Mouse (Mus musculus) erythroid progenitor cell, adult 5-6 weeks (primary cell): ENCODE measurements around the gene Evx1. TPM values are rescaled to one million over a fixed set of nuclear protein-coding genes. Genes with fewer than 3 reads are reported as not detected.

ENCODE experiments used
- ATAC-seq: replicated peaks from 2 replicates; pipeline ENCODE4 v1.8.0; 2016; ENCODE audit warnings: moderate number of reproducible peaks, mild to moderate bottlenecking, moderate TSS enrichment, inconsistent platforms; ENCODE audit not compliant: poor library complexity, low FRiP score, severe bottlenecking
- total RNA-seq, 2 experiments: library from RNA; stranded (forward) in 1 of 2; stranded (reverse) in 1 of 2; fragments of 150-400 nt in 1 of 2; fragments of 186-747, 209-891 nt in 1 of 2; gene quantifications; 2 replicates each; pipeline versions ENCODE4 v1.2.3 to v1.2.4; 2015 to 2017; ENCODE audit warnings: low replicate concordance in 2 of 2

Gene Evx1
- total RNA-seq, 2 experiments from 2014 or later = not detected

- ATAC-seq = no peak
Observed at GRCm38 (mm10) chr6:52283896-52284295, 29.4 kb upstream of the Evx1 start.

GRCm38 (mm10) chr6:52290186-52290585, 23.1 kb upstream of the Evx1 start:
- ATAC-seq = no peak

DNA sequence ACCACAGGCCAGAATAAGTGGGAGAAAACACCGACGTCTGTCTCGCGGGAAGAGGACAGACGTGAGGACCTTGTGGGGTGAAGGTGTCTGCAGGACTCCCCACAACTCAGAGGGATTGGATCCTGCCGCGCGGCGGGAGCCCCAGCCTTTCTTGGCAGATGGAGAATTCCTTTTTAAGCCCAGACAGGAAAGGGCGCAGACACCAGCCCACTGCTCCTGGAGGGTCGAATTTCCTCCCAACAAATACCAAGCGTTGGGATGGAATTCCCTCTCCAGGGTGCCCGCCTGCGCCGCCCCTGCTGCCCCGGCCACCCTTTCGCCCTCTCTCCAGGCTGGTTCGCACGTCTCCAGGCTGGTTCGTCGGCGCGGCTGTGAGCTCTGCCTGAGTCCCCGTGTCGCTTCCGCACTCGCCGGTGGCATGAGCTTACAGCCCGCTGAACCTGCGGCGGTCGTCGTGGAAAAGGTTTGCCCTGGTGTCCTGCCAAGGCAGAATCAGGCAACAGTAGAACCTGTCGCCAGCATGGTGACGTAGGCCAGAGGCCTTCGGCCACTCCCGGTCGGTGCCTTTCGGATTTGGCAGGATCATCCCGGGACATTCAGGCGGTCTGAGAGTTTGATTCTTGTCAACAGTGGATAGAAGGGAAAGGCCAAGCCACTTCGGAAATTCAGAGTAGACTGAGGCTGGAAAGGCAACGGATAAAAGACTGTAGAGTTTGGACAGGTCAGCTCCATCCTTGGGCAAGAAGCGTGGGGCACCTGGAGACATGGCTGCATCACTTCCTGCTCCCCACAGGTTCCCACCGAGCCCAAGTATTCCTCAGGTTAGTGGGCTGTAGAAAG, 22.1 kb upstream of the Evx1 start:
- ATAC-seq = no peak

- no peak for ATAC-seq
Observed at GRCm38 (mm10) chr6:52292328-52292727, 21.0 kb upstream of the Evx1 start.

DNA sequence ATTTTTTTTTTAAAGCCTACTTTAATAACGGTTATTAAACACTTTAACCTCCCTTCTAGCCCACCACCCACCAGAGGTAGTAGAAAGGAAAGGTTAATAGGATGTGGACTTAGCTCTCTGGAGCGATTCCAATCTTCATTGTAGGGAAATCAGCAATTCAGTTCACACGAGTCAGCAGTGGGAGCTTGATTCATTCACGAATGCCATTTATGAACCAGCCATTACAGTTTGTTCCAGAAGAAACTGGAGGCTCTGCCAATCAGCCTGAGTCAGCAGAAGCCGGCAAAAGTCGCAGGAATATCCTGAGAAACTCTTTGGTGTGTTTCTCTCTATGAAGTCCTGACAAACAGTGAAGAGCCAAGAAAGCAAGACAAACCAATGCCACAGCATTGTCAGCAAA, 18.7 kb upstream of the Evx1 start:
- no peak for ATAC-seq

GRCm38 (mm10) chr6:52298511-52298910, 14.8 kb upstream of the Evx1 start:
- ATAC-seq = no peak

DNA sequence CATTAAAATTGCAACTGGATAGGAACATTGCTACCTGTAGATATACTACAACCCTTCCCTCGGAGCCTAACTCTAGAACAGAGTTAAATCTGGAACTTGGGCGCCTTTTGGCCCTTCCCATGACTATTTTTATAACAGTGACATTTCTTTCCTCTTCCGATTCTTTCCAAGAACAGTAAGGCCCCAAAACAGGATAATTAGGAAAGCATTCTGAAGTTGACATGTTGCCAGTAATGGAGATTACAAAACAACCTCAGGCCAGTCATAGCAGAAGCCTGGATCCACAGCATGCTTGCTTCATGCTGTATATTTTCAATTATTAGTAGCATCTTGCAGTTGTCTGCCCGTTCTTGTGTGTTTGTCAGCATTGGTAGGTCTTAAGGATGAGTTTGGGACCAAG, 12.5 kb upstream of the Evx1 start:
- ATAC-seq = no peak

- no peak for ATAC-seq
Observed at GRCm38 (mm10) chr6:52303426-52303825, 9.9 kb upstream of the Evx1 start.

GRCm38 (mm10) chr6:52305877-52306389, 7.4 kb upstream of the Evx1 start:
- ATAC-seq = no peak

DNA sequence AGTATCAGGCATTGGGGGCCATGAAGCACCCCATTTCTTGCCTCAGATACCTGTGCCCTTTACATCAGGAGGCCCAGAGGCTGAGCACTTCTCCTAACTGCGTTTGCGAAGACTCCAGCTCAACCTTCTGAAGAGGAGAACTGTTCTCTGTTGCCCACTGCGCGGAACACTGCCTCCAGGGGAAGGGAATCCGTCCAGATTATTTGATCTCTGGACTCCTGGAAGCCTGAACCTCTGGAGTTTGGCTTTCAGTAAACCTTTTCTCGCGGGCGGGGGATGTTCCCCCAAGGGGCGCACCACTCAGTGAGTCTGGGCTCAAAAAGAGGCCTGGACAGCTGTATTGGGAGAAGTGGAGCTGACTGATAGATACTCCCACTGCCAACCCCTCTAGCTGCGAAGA, 3.5 kb upstream of the Evx1 start:
- no peak for ATAC-seq

GRCm38 (mm10) chr6:52310366-52310765, 2.9 kb upstream of the Evx1 start:
- no peak for ATAC-seq

DNA sequence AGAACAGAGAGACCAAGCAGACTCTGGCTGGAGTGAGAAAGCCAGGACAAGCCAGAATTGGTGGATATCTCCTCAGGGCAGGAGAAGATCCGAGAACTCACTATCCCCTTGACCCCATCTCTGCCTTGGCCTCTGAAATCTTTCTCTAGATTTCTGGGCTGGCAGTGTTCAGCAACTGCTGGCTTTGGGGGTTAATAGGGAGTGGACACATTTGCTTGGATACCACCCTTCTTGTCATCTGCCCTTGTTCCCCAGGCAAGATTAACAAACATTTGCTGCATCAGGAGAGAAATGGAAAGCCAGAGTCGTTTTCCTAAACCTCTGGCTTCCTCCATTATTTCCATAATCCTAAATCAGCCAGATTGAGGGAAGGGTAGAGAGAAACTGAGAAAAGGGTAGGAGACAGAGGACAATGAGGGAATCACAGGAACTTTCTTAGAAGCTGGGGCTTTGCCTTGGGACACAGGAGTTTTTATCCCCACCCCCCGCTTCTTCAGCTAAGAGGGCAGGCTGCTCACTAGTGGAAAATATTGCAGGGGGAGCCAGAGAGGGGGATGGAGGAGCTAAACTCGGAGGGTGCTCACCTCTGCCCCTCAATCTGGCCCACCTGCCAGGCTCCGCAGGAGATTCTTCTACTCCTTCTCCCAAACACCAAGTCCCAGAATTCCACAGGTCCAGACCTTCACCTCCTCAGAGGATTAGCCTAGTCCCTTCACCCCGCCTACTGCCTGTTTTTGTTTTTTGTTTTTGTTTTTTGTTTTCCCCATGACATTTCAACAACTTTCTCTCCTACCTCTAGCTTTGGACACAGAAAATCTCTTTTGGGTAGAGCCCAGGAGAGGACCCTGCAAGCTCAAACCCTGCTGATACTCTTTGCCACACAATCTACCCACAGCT, 1.4 kb upstream of the Evx1 start:
- ATAC-seq = no peak

- no peak for ATAC-seq
Observed at GRCm38 (mm10) chr6:52312558-52312915, 761 bp upstream of the Evx1 start.

- no peak for ATAC-seq
Observed at GRCm38 (mm10) chr6:52314304-52315100, 1.2 kb downstream of the Evx1 start.

DNA sequence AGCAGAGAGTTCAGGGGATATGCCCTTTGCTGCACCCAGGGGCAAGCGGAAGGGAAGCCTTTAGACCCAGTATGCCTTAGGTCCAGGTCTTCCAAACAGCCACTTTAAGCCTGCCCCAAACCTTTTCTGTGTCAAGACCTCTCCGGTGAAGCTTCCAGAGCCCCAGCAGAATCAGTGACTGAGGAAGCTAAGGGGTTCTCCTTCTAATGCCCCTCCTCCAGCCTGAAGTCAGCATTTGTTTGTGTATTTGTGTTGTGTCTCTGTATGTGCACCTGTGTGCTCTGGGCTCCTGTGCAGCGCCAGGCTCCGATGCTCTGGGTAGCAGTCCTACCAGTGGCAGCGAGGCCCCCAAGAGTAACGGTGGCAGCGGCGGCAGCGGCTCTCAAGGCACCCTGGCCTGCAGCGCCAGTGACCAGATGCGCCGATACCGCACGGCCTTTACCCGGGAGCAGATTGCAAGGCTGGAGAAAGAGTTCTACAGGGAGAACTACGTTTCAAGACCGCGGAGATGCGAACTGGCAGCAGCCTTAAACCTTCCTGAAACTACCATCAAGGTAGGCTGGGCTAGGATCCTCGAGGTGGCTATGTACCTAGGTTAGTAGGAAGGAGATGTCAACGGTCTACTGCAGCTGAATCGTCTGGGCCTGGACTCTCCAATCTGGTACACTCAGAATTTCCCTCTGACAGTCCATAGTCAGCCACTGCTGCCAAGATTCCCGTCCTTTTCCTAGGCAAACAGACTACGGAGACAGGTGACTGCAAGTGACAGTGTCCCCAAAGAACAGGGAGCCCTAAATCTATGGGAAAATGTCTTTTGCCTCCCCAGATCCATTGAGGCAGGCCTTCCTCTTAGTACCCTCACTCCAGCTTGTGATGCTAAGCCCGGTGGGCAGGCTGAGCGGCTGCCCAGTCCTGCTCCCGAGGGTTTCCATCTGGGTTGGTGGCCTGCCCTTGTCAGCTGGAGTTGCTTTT, 2.4 kb downstream of the Evx1 start:
- no peak for ATAC-seq

DNA sequence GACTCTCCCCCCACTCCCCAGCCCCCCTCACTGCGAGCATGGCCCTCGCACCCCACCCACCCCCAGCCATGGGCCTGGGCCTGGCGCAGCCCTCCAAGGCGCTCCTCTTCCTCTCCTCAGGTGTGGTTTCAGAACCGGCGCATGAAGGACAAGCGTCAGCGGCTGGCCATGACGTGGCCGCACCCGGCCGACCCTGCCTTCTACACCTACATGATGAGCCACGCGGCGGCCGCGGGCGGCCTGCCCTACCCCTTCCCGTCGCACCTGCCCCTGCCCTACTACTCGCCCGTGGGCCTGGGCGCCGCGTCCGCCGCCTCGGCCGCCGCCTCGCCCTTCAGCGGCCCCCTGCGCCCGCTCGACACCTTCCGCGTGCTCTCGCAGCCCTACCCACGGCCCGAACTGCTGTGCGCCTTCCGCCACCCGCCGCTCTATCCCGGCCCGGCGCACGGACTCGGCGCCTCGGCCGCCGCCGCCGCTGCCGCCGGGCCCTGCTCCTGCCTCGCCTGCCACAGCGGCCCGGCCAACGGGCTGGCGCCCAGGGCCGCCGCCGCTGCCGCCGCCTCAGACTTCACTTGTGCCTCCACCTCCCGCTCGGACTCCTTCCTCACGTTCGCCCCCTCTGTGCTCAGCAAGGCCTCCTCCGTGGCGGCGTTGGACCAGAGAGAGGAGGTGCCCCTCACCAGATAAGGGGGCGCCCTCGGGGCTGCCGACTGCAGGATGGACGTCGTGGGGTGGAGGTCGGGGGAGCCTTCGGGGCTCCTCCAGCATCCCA, 3.3 kb downstream of the Evx1 start:
- no peak for ATAC-seq

DNA sequence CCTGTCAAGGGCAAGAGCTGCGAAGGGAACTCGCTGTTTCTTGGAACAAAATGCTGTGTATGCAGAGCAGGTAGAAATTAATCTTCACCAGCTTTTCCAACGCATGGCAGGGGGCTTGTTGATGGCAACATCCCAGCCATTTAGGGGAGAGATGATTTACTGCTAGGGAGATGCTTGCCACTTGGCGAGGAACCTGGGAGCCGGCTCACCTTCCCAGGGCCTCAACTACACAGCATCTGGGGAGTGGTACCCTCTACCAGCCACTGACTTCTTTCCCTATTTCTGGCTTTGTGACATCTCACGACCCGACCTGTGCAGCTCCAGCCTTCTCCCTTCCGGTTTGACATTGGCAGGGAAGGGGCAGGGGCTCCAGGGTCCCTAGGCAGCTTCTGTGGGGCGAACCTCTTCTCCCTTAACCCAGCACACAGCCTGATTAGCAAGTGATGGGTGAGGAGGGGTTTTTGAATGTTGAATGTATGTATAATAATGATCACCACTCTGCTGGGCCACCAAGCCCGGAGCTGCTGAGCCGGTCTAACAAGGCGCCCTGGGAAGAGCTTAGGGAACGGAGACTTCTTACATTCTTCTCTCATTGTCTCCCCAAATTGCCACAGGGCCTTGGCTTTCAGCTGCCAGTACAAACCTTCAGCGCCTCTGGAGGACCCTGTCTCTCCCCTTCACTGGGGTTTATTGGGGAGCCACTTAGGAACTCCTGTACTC, 4.3 kb downstream of the Evx1 start:
- no peak for ATAC-seq

- no peak for ATAC-seq
Observed at GRCm38 (mm10) chr6:52318271-52318670, 5.0 kb downstream of the Evx1 start.
